Mouse (Mus musculus): ENCODE measurements around the gene Sf3b3. TPM values are rescaled to one million over a fixed set of nuclear protein-coding genes. Genes with fewer than 3 reads are reported as not detected.
A peak's percentile ranks its signal among the peaks of the same experiment; 100 is the strongest.

Gene Sf3b3
- 38.6 and 39.0 TPM in 2 replicates for polyA plus RNA-seq (2015; fragmentation: Nextera tagmentation; extraction: Ambion mirVana)

GRCm38 (mm10) chr8:110846405-110847170 is at the start of gene Sf3b3, which contains the start of gene Cog4:
Gene Sf3b3, minus strand, starts transcription at chr8:110846787.
Gene Cog4, plus strand, starts transcription at chr8:110846600.
- WGBS, result under 1% methylated on average over 53 of the region's 53 CpGs
- TF ChIP-seq CTCF (IDR thresholded peaks at IDR 0.05; ENCODE audit: low read depth), result peak; percentile 27; the same call in 1 of the 2 replicates
- TF ChIP-seq EP300 (optimal IDR thresholded peaks at IDR 0.05), result peak; percentile 96
- no peaks in the 10 kb centered on the region for H3K4me1 ChIP-seq (replicated peaks; ENCODE audit: control insufficient read depth, insufficient read depth)
- H3K27ac ChIP-seq (replicated peaks), result peak within 1 kb of the TSS; percentile 93
- H3K36me3 ChIP-seq (ENCODE audit: control insufficient read depth, insufficient read depth, low read length), result peaks cover 14% of the 10 kb centered on the region
- H3K4me2 ChIP-seq (replicated peaks; ENCODE audit: low read depth), result peak within 1 kb of the TSS; percentile 57
- peak within 1 kb of the TSS; percentile 88 for H3K9ac ChIP-seq (ENCODE audit: low read length)
- peak; percentile 91 for ATAC-seq (ENCODE audit: low FRiP score, low TSS enrichment)
- H3K9me3 ChIP-seq (ENCODE audit: control insufficient read depth, low read length), result no peaks in the 10 kb centered on the region
- peak within 1 kb of the TSS; percentile 88 for H3K4me3 ChIP-seq (ENCODE audit: low read depth, low read length)
- peak; percentile 86 for DNase-seq (ENCODE audit: low spot score)
- no peaks in the 10 kb centered on the region for H3K27me3 ChIP-seq (ENCODE audit: control insufficient read depth, insufficient read depth, low read length)

- no peak for ATAC-seq (ENCODE audit: low FRiP score, low TSS enrichment)
- Histone ChIP-seq H3K9me3 (ENCODE audit: control insufficient read depth, low read length) (no peaks in the 10 kb centered on the region), H3K9ac (ENCODE audit: low read length) (no peak overlapping the region), H3K4me3 (ENCODE audit: low read depth, low read length) (no peak overlapping the region), H3K36me3 (ENCODE audit: control insufficient read depth, insufficient read depth, low read length) (no peaks in the 10 kb centered on the region; the same call in 1 of the 2 replicates), H3K4me2 (replicated peaks; ENCODE audit: low read depth) (no peak overlapping the region), H3K4me1 (replicated peaks; ENCODE audit: control insufficient read depth, insufficient read depth) (no peaks in the 10 kb centered on the region), H3K27ac (replicated peaks) (no peak overlapping the region), H3K27me3 (ENCODE audit: control insufficient read depth, insufficient read depth, low read length) (no peaks in the 10 kb centered on the region)
- 92% methylated on average over 13 of the region's 13 CpGs for WGBS
- TF ChIP-seq CTCF (IDR thresholded peaks at IDR 0.05; ENCODE audit: low read depth) (no peak), EP300 (optimal IDR thresholded peaks at IDR 0.05) (no peak)
- no peak for DNase-seq (ENCODE audit: low spot score)
These were observed 49.2 kb upstream of the Sf3b3 start for GRCm38 (mm10) chr8:110895812-110896211.

GRCm38 (mm10) chr8:110895254-110895653 is 48.7 kb upstream of the Sf3b3 start:
- DNase-seq (ENCODE audit: low spot score) (no peak), ATAC-seq (ENCODE audit: low FRiP score, low TSS enrichment) (no peak)
- 74% methylated on average over 9 of the region's 9 CpGs for WGBS
- no peaks in the 10 kb centered on the region for H3K4me1 ChIP-seq (replicated peaks; ENCODE audit: control insufficient read depth, insufficient read depth)
- H3K4me2 ChIP-seq (replicated peaks; ENCODE audit: low read depth), result no peak overlapping the region
- no peaks in the 10 kb centered on the region for H3K9me3 ChIP-seq (ENCODE audit: control insufficient read depth, low read length)
- H3K9ac ChIP-seq (ENCODE audit: low read length), result no peak overlapping the region
- no peak overlapping the region for H3K27ac ChIP-seq (replicated peaks)
- no peak overlapping the region for H3K4me3 ChIP-seq (ENCODE audit: low read depth, low read length)
- no peak for TF ChIP-seq EP300 (optimal IDR thresholded peaks at IDR 0.05)
- TF ChIP-seq CTCF (IDR thresholded peaks at IDR 0.05; ENCODE audit: low read depth), result no peak
- H3K36me3 ChIP-seq (ENCODE audit: control insufficient read depth, insufficient read depth, low read length), result peaks cover under 1% of the 10 kb centered on the region; the same call in 1 of the 2 replicates
- no peaks in the 10 kb centered on the region for H3K27me3 ChIP-seq (ENCODE audit: control insufficient read depth, insufficient read depth, low read length)

- TF ChIP-seq EP300 (optimal IDR thresholded peaks at IDR 0.05) (no peak), CTCF (IDR thresholded peaks at IDR 0.05; ENCODE audit: low read depth) (no peak)
- H3K36me3 ChIP-seq (ENCODE audit: control insufficient read depth, insufficient read depth, low read length), result peaks cover 4% of the 10 kb centered on the region; the same call in 1 of the 2 replicates
- no peak overlapping the region for H3K4me3 ChIP-seq (ENCODE audit: low read depth, low read length)
- ATAC-seq (ENCODE audit: low FRiP score, low TSS enrichment), result no peak
- no peaks in the 10 kb centered on the region for H3K9me3 ChIP-seq (ENCODE audit: control insufficient read depth, low read length)
- H3K4me1 ChIP-seq (replicated peaks; ENCODE audit: control insufficient read depth, insufficient read depth), result no peaks in the 10 kb centered on the region
- no peak overlapping the region for H3K4me2 ChIP-seq (replicated peaks; ENCODE audit: low read depth)
- H3K27ac ChIP-seq (replicated peaks), result no peak overlapping the region
- no peak for DNase-seq (ENCODE audit: low spot score)
- WGBS, result 82% methylated on average over 10 of the region's 10 CpGs
- H3K9ac ChIP-seq (ENCODE audit: low read length), result no peak overlapping the region
- no peaks in the 10 kb centered on the region for H3K27me3 ChIP-seq (ENCODE audit: control insufficient read depth, insufficient read depth, low read length)
These were observed 48.3 kb upstream of the Sf3b3 start for GRCm38 (mm10) chr8:110894851-110895250.

GRCm38 (mm10) chr8:110892913-110893312 is 46.3 kb upstream of the Sf3b3 start:
- H3K27me3 ChIP-seq (ENCODE audit: control insufficient read depth, insufficient read depth, low read length), result no peaks in the 10 kb centered on the region
- no peak for ATAC-seq (ENCODE audit: low FRiP score, low TSS enrichment)
- H3K4me3 ChIP-seq (ENCODE audit: low read depth, low read length), result no peak overlapping the region
- WGBS, result 94% methylated on average over 2 of the region's 2 CpGs
- H3K4me1 ChIP-seq (replicated peaks; ENCODE audit: control insufficient read depth, insufficient read depth), result no peaks in the 10 kb centered on the region
- no peak overlapping the region for H3K4me2 ChIP-seq (replicated peaks; ENCODE audit: low read depth)
- no peak overlapping the region for H3K27ac ChIP-seq (replicated peaks)
- no peaks in the 10 kb centered on the region for H3K9me3 ChIP-seq (ENCODE audit: control insufficient read depth, low read length)
- H3K9ac ChIP-seq (ENCODE audit: low read length), result no peak overlapping the region
- no peak for TF ChIP-seq CTCF (IDR thresholded peaks at IDR 0.05; ENCODE audit: low read depth)
- no peak for TF ChIP-seq EP300 (optimal IDR thresholded peaks at IDR 0.05)
- peaks cover 12% of the 10 kb centered on the region; the same call in 1 of the 2 replicates for H3K36me3 ChIP-seq (ENCODE audit: control insufficient read depth, insufficient read depth, low read length)
- DNase-seq (ENCODE audit: low spot score), result no peak

- Histone ChIP-seq H3K27me3 (ENCODE audit: control insufficient read depth, insufficient read depth, low read length) (no peaks in the 10 kb centered on the region), H3K4me1 (replicated peaks; ENCODE audit: control insufficient read depth, insufficient read depth) (no peaks in the 10 kb centered on the region), H3K4me3 (ENCODE audit: low read depth, low read length) (no peak overlapping the region), H3K4me2 (replicated peaks; ENCODE audit: low read depth) (no peak overlapping the region), H3K9ac (ENCODE audit: low read length) (no peak overlapping the region), H3K27ac (replicated peaks) (no peak overlapping the region), H3K9me3 (ENCODE audit: control insufficient read depth, low read length) (no peaks in the 10 kb centered on the region), H3K36me3 (ENCODE audit: control insufficient read depth, insufficient read depth, low read length) (peaks cover 12% of the 10 kb centered on the region; the same call in 1 of the 2 replicates)
- no peak for TF ChIP-seq EP300 (optimal IDR thresholded peaks at IDR 0.05)
- no peak for TF ChIP-seq CTCF (IDR thresholded peaks at IDR 0.05; ENCODE audit: low read depth)
- DNase-seq (ENCODE audit: low spot score) (no peak), ATAC-seq (ENCODE audit: low FRiP score, low TSS enrichment) (no peak)
- 87% methylated on average over 7 of the region's 7 CpGs for WGBS
These were observed 45.5 kb upstream of the Sf3b3 start for GRCm38 (mm10) chr8:110892040-110892439.

Measured in stomach, postnatal 0 days (tissue).